16 mouse cellular contexts compared by ENCODE assay signal in the genomic region with DNA sequence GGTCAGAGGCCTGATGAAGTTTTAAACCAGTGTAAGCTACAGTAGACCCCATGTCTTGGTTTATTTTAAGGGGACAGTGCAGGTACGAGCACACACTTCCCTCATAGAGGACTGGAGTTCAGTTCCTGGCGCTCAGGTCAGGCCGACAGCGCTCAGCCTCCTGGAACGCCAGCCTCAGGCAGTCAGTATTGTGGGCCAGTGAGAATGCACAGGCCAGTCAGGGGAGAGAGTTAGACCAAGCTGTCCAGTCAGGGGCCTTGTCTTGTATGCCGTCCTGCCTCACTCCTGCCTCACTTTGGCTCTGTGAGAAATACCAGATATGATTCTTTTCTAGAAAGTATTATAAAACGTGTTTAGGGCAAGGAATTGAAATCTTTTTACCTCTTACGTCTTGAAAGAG. TPM values are rescaled to one million over a fixed set of nuclear protein-coding genes. Genes with fewer than 3 reads are reported as not detected.
DNase-seq lines count a peak whose midpoint lies in the region; ATAC-seq and TF ChIP-seq lines count a peak whose summit lies in the region.
"Had no signal": no experiment of that assay in that cellular context is flagged by ENCODE, and none has a peak within 500 bp of the region (broad histone marks: within the 10 kb centered on the region; RNA-seq: fewer than 3 reads in every experiment).

No protein-coding gene starts in this region.

- no peak overlapping the region for H3K4me2 ChIP-seq in intestine, embryonic 14.5 days (ENCODE audit: low read length)
- no peak overlapping the region for H3K4me2 ChIP-seq in intestine, postnatal 0 days (replicated peaks; ENCODE audit: low read depth)
- no peak overlapping the region for H3K4me2 ChIP-seq in embryonic facial prominence, embryonic 12.5 days (replicated peaks)
- H3K4me2 ChIP-seq in liver, embryonic 14.5 days (ENCODE audit: low read depth), result peak overlapping the region; percentile 74
- H3K4me2 ChIP-seq: neural tube, embryonic 15.5 days had no signal

- no peak for TF ChIP-seq CTCF in intestine, postnatal 0 days (IDR thresholded peaks at IDR 0.05; ENCODE audit: low read depth)
- TF ChIP-seq CTCF in G1E (IDR thresholded peaks at IDR 0.05; ENCODE audit: low read depth, low read length), result no peak
- TF ChIP-seq CTCF in liver, embryonic 14.5 days (IDR thresholded peaks at IDR 0.05; ENCODE audit: low read depth), result no peak

- WGBS in intestine, embryonic 14.5 days, result 38% methylated on average over 8 of the region's 8 CpGs
- WGBS in intestine, postnatal 0 days, result 67% methylated on average over 8 of the region's 8 CpGs
- 45% methylated on average over 8 of the region's 8 CpGs for WGBS in embryonic facial prominence, embryonic 12.5 days
- 72% methylated on average over 8 of the region's 8 CpGs for WGBS in liver, embryonic 14.5 days (ENCODE audit: insufficient replicate concordance)

- ATAC-seq in intestine, embryonic 14.5 days (replicated peaks; ENCODE audit: low FRiP score, low TSS enrichment, low read depth), result no peak
- no peak for ATAC-seq in intestine, postnatal 0 days
- ATAC-seq in G1E (ENCODE audit: extremely low read depth, insufficient number of reproducible peaks, low FRiP score, poor library complexity, severe bottlenecking), result no peak
- no peak for ATAC-seq in embryonic facial prominence, embryonic 12.5 days (ENCODE audit: insufficient number of reproducible peaks, insufficient read depth, low FRiP score, low TSS enrichment)
- no peak for ATAC-seq in liver, embryonic 14.5 days (ENCODE audit: insufficient read depth)
- ATAC-seq: hindbrain, embryonic 16.5 days had no signal

- DNase-seq in intestine, embryonic 14.5 days (ENCODE audit: low spot score), result no peak
- no peak for DNase-seq in G1E (ENCODE audit: low spot score)
- no peak for DNase-seq in liver, embryonic 14.5 days (ENCODE audit: low read depth in 3 of 3, low spot score in 3 of 3)
- no peak for DNase-seq in right cerebral cortex, adult 2 months (ENCODE audit: low spot score in 2 of 2)
- no peak for DNase-seq in urinary bladder, postnatal 36 days (ENCODE audit: low spot score in 2 of 2)
- DNase-seq: adrenal gland, adult 2 months; cerebellum, postnatal 14 days; heart, adult 11 months; lung, postnatal 14 days; right cerebral cortex, postnatal 25 days; thymus, postnatal 25 days had no signal

- no peaks in the 10 kb centered on the region for H3K27me3 ChIP-seq in intestine, embryonic 14.5 days (replicated peaks; ENCODE audit: control insufficient read depth, insufficient read depth, low read length)
- H3K27me3 ChIP-seq in intestine, postnatal 0 days (replicated peaks; ENCODE audit: control insufficient read depth, insufficient read depth, low read length), result no peaks in the 10 kb centered on the region
- H3K27me3 ChIP-seq in G1E (ENCODE audit: insufficient read depth, low read length), result no peaks in the 10 kb centered on the region
- H3K27me3 ChIP-seq in embryonic facial prominence, embryonic 12.5 days, result no peaks in the 10 kb centered on the region
- peaks cover 6% of the 10 kb centered on the region; the same call in 1 of the 2 replicates for H3K27me3 ChIP-seq in liver, embryonic 14.5 days (ENCODE audit: control insufficient read depth, insufficient read depth, low read length)
- H3K27me3 ChIP-seq: neural tube, embryonic 15.5 days had no signal

- no peak overlapping the region for H3K9ac ChIP-seq in intestine, embryonic 14.5 days (ENCODE audit: low read length)
- H3K9ac ChIP-seq in intestine, postnatal 0 days (ENCODE audit: low read depth, low read length), result no peak overlapping the region
- H3K9ac ChIP-seq in embryonic facial prominence, embryonic 12.5 days, result no peak overlapping the region
- peak overlapping the region; percentile 78 for H3K9ac ChIP-seq in liver, embryonic 14.5 days (replicated peaks)
- H3K9ac ChIP-seq: neural tube, embryonic 15.5 days had no signal

- H3K4me3 ChIP-seq in intestine, embryonic 14.5 days (ENCODE audit: low read depth, low read length), result no peak overlapping the region
- no peak overlapping the region for H3K4me3 ChIP-seq in intestine, postnatal 0 days (ENCODE audit: low read depth, low read length)
- peak overlapping the region; percentile 51; the same call in 1 of the 2 replicates for H3K4me3 ChIP-seq in G1E (ENCODE audit: low read depth, low read length)
- H3K4me3 ChIP-seq in embryonic facial prominence, embryonic 12.5 days, result no peak overlapping the region
- no peak overlapping the region for H3K4me3 ChIP-seq in liver, embryonic 14.5 days (ENCODE audit: insufficient read depth in 1 of 2, low read depth in 2 of 2, low read length in 2 of 2)
- H3K4me3 ChIP-seq: neural tube, embryonic 15.5 days had no signal

- no peaks in the 10 kb centered on the region for H3K36me3 ChIP-seq in intestine, embryonic 14.5 days (ENCODE audit: control insufficient read depth, insufficient read depth, low read length)
- H3K36me3 ChIP-seq in intestine, postnatal 0 days (ENCODE audit: control insufficient read depth, insufficient read depth), result no peaks in the 10 kb centered on the region; the same call in 1 of the 2 replicates
- H3K36me3 ChIP-seq in G1E (replicated peaks), result no peaks in the 10 kb centered on the region
- H3K36me3 ChIP-seq in embryonic facial prominence, embryonic 12.5 days, result no peaks in the 10 kb centered on the region
- no peaks in the 10 kb centered on the region for H3K36me3 ChIP-seq in liver, embryonic 14.5 days (replicated peaks; ENCODE audit: control insufficient read depth, insufficient read depth, low read depth)
- H3K36me3 ChIP-seq: neural tube, embryonic 15.5 days had no signal

- peak overlapping the region; percentile 33; the same call in 1 of the 2 replicates for H3K27ac ChIP-seq in intestine, embryonic 14.5 days (ENCODE audit: low read depth)
- H3K27ac ChIP-seq in intestine, postnatal 0 days (ENCODE audit: low read depth, low read length), result no peak overlapping the region
- peak overlapping the region; percentile 75 for H3K27ac ChIP-seq in embryonic facial prominence, embryonic 12.5 days
- H3K27ac ChIP-seq in liver, embryonic 14.5 days, result peak overlapping the region; percentile 100
- H3K27ac ChIP-seq: kidney, postnatal 0 days; neural tube, embryonic 15.5 days had no signal

- H3K4me1 ChIP-seq in intestine, embryonic 14.5 days (replicated peaks; ENCODE audit: control insufficient read depth, insufficient read depth, low read length), result peaks cover 21% of the 10 kb centered on the region
- H3K4me1 ChIP-seq in intestine, postnatal 0 days (replicated peaks; ENCODE audit: control insufficient read depth, insufficient read depth, low read length), result peaks cover 7% of the 10 kb centered on the region
- H3K4me1 ChIP-seq in G1E (ENCODE audit: insufficient read depth, low read depth, low read length), result peaks cover 84% of the 10 kb centered on the region
- peaks cover 24% of the 10 kb centered on the region for H3K4me1 ChIP-seq in embryonic facial prominence, embryonic 12.5 days
- peaks cover 66 to 77% of the 10 kb centered on the region in 2 experiments for H3K4me1 ChIP-seq in liver, embryonic 14.5 days (replicated peaks; ENCODE audit: control insufficient read depth in 2 of 2, insufficient read depth in 2 of 2, low read length in 1 of 2)

- no peaks in the 10 kb centered on the region for H3K9me3 ChIP-seq in intestine, embryonic 14.5 days (ENCODE audit: control insufficient read depth, low read length)
- no peaks in the 10 kb centered on the region for H3K9me3 ChIP-seq in intestine, postnatal 0 days (ENCODE audit: control insufficient read depth)
- peaks cover 4% of the 10 kb centered on the region; the same call in 1 of the 2 replicates for H3K9me3 ChIP-seq in G1E (replicated peaks)
- H3K9me3 ChIP-seq in embryonic facial prominence, embryonic 12.5 days, result no peaks in the 10 kb centered on the region
- H3K9me3 ChIP-seq in liver, embryonic 14.5 days (ENCODE audit: control insufficient read depth, low read length), result no peaks in the 10 kb centered on the region; the same call in 1 of the 2 replicates
- H3K9me3 ChIP-seq: neural tube, embryonic 15.5 days had no signal

- no peak for TF ChIP-seq EP300 in liver, embryonic 14.5 days (IDR thresholded peaks at IDR 0.05; ENCODE audit: low read depth)

RNA-seq across cellular contexts. Expression of a gene that starts 42.5 kb away (rescaled TPM):
- polyA plus RNA-seq in intestine, embryonic 14.5 days (2014; fragmentation: Nextera tagmentation; extraction: Ambion mirVana), result 13.3 and 13.6 TPM in 2 replicates
- 16.8 and 18.9 TPM in 2 replicates for polyA plus RNA-seq in intestine, postnatal 0 days (2015; fragmentation: Nextera tagmentation; extraction: Ambion mirVana)
- total RNA-seq in G1E (2014; fragmentation: Nextera tagmentation), result 151 and 167 TPM in 2 replicates
- 174 and 180 TPM in 2 replicates for total RNA-seq in G1E (2017)
- polyA plus RNA-seq in G1E (2012), result 123 and 154 TPM in 2 replicates
- 20.1 and 20.3 TPM in 2 replicates for polyA plus RNA-seq in embryonic facial prominence, embryonic 12.5 days (2016; fragmentation: Nextera tagmentation; extraction: Ambion mirVana)
- polyA plus RNA-seq in liver, embryonic 14.5 days (2012; rRNA removed), result 61.4 and 64.5 TPM in 2 replicates
- polyA plus RNA-seq in liver, embryonic 14.5 days (2014; fragmentation: Nextera tagmentation; extraction: Ambion mirVana), result 60.4 and 69.9 TPM in 2 replicates
